Mouse (Mus musculus): Measurements from ENCODE around the gene Fkbpl.

- TF ChIP-seq MYOD1 (IDR thresholded peaks at IDR 0.05; ENCODE audit: control insufficient read depth, insufficient read length, low read depth) (no peak), CTCF (IDR thresholded peaks at IDR 0.05; ENCODE audit: control insufficient read depth, insufficient read depth, insufficient read length) (no peak), MAX (IDR thresholded peaks at IDR 0.05) (no peak), MYOG (IDR thresholded peaks at IDR 0.05; ENCODE audit: control insufficient read depth, extremely low read depth, insufficient read length) (no peak)
Observed at GRCm38 (mm10) chr17:34688889-34689288, 44.3 kb downstream of the Fkbpl start.

All from C2C12 (cell line).